Mouse (Mus musculus): Measurements from ENCODE around the gene Pip4k2a. TPM values are rescaled to one million over a fixed set of nuclear protein-coding genes. Genes with fewer than 3 reads are reported as not detected.

The Pip4k2a gene
- total RNA-seq, 2 experiments from 2014 or later = 61.7 to 117 TPM

GRCm38 (mm10) chr2:18813683-18814446 is 184.1 kb downstream of the Pip4k2a start:
- no peak for ATAC-seq (replicated peaks; ENCODE audit: low FRiP score, poor library complexity, severe bottlenecking)

GRCm38 (mm10) chr2:18807961-18808360 is 190.0 kb downstream of the Pip4k2a start:
- no peak for ATAC-seq (replicated peaks; ENCODE audit: low FRiP score, poor library complexity, severe bottlenecking)

- ATAC-seq (replicated peaks; ENCODE audit: low FRiP score, poor library complexity, severe bottlenecking) = no peak
Observed at GRCm38 (mm10) chr2:18801281-18801862, 196.6 kb downstream of the Pip4k2a start.

GRCm38 (mm10) chr2:18800646-18801251 is 197.2 kb downstream of the Pip4k2a start:
- ATAC-seq (replicated peaks; ENCODE audit: low FRiP score, poor library complexity, severe bottlenecking) = no peak

- ATAC-seq (replicated peaks; ENCODE audit: low FRiP score, poor library complexity, severe bottlenecking) = no peak
Observed at GRCm38 (mm10) chr2:18799966-18800645, 197.8 kb downstream of the Pip4k2a start.

- ATAC-seq (replicated peaks; ENCODE audit: low FRiP score, poor library complexity, severe bottlenecking) = no peak
Observed at GRCm38 (mm10) chr2:18799265-18799965, 198.5 kb downstream of the Pip4k2a start.

- no peak for ATAC-seq (replicated peaks; ENCODE audit: low FRiP score, poor library complexity, severe bottlenecking)
Observed at GRCm38 (mm10) chr2:18797776-18798175, 200.2 kb downstream of the Pip4k2a start.

GRCm38 (mm10) chr2:18794261-18794660 is 203.7 kb downstream of the Pip4k2a start:
- no peak for ATAC-seq (replicated peaks; ENCODE audit: low FRiP score, poor library complexity, severe bottlenecking)

Other genes with a start within 250 kb of the Pip4k2a start
- 0.72 TPM in 1 of 2 replicates, not detected in the other for gene 4930426L09Rik, start 217 bp upstream of the Pip4k2a start, total RNA-seq (2015; ENCODE audit: low replicate concordance)
- gene 4930426L09Rik, start 217 bp upstream of the Pip4k2a start, total RNA-seq (2017; ENCODE audit: low replicate concordance) = 1.5 and 1.6 TPM in 2 replicates
- not detected in 2 replicates for gene Armc3, start 201.2 kb upstream of the Pip4k2a start, total RNA-seq (2015; ENCODE audit: low replicate concordance)
- not detected in 2 replicates for gene Armc3, start 201.2 kb upstream of the Pip4k2a start, total RNA-seq (2017; ENCODE audit: low replicate concordance)